Mouse (Mus musculus) gastrocnemius, postnatal 10 days (tissue): ENCODE data around the gene Gfi1b. TPM values are rescaled to one million over a fixed set of nuclear protein-coding genes. Genes with fewer than 3 reads are reported as not detected.
A peak's percentile ranks its signal among the peaks of the same experiment; 100 is the strongest.

ENCODE experiments used
- DNase-seq: peaks from one replicate; pipeline ENCODE4 v3.0.0; 2021; ENCODE audit warnings: mixed read lengths
- long read RNA-seq, 2 experiments: library from polyadenylated mRNA; stranded (forward); transcript quantifications; one replicate each; pipeline ENCODE4 v2.0.0; 2021
- total RNA-seq, 2 experiments: library from RNA; stranded (reverse); gene quantifications; 2 replicates each; pipeline ENCODE4 v1.2.3; 2021

Gene Gfi1b
- total RNA-seq: under 1 TPM in 1 of 2 experiments, not detected in 1; 0.79 TPM
- long read RNA-seq, experiment 1, partial matches to known transcripts: 0 of 1 reads
- long read RNA-seq, experiment 1, other reads (novel, unspliced or antisense): 0 of 1 reads
- long read RNA-seq, experiment 2: 0 reads

GRCm38 (mm10) chr2:28621664-28622171 is at the start of gene Gfi1b:
TSS of gene Gfi1b (minus strand) at chr2:28621982.
- no peak for DNase-seq

- DNase-seq: no peak
Observed at GRCm38 (mm10) chr2:28671438-28671837, 49.7 kb upstream of the Gfi1b start.

DNA sequence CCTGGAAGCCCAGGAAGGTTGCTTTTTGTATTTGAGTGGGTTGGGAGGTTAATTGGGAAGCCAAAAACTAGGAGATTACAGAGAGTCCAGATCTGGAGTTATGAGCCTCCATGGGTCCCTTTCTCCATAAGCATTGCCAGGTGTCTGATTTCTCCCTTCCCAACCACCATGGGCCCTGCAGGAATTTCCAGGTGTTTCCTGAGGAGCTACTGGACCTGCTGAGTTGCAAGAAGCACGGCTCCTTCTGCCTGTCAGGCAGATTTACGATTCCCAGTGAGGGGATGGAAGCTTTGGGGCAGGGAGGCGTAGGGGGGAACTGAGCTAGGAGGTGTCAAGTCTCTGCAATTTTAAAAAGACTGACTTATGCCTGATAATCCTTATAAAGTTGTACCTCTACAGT is 44.0 kb upstream of the Gfi1b start:
- DNase-seq: no peak

DNA sequence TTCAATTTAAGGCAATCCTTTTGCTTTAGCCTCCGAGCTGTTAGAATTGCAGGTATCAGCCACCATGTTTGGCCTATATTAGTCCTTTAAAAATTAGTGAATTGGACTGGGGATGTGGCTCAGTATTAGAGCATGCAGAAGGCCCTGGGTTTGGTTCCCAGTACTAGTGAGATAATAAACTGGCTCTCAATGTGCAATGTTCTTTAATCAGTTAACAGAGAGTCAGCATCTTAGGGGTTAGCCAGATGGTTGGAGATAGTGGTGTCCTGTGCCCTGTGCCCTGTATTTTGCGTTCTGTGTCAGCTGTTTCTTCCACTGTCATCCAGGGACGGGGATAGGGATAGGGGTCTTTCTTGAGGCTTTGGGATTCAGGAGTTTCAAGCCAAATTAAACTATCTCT is 41.1 kb upstream of the Gfi1b start:
- no peak for DNase-seq

GRCm38 (mm10) chr2:28656216-28656615 is 34.4 kb upstream of the Gfi1b start:
- no peak for DNase-seq

- DNase-seq: peak; percentile 13
Observed at GRCm38 (mm10) chr2:28654295-28654694, 32.5 kb upstream of the Gfi1b start.

DNA sequence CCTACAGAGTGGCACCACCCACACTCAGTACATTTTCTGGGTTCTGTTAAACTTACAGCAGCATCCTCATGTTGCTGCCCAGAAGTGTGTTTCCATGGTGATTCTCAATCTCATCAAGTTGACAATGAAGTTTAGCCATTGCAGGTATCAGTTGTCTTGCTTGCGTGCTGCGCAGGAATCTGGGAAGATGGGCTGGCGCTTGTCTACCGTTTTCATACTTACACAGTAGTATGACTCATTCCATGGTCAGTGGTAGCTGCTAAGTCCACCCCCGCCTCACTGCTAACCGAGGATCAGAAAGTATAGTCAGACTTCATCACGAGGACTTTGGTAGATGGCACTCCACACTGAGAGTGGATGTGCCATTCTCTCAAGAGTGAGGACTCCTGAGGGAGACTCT is 31.6 kb upstream of the Gfi1b start:
- DNase-seq: no peak

DNA sequence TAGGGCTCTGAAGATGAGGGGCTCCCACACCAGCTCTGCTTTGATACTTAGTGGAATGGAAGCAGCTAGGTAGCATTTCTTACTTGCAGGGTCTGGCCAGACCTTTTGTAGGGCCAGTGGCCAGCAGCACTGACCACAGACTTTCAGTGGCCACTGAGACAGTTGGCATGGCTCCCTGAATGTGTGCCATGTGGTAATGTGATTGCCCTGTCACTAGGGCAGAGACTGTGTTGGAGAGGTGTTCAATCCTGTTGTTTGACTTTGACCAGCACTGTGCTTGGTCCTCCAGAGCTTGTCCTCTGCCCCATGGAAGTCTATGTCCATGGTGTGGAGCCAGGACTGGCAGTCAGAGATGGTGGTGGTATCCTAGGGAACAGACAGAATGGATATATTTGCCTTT is 28.7 kb upstream of the Gfi1b start:
- DNase-seq: peak; percentile 17

- no peak for DNase-seq
Observed at GRCm38 (mm10) chr2:28643081-28643480, 21.3 kb upstream of the Gfi1b start.

DNA sequence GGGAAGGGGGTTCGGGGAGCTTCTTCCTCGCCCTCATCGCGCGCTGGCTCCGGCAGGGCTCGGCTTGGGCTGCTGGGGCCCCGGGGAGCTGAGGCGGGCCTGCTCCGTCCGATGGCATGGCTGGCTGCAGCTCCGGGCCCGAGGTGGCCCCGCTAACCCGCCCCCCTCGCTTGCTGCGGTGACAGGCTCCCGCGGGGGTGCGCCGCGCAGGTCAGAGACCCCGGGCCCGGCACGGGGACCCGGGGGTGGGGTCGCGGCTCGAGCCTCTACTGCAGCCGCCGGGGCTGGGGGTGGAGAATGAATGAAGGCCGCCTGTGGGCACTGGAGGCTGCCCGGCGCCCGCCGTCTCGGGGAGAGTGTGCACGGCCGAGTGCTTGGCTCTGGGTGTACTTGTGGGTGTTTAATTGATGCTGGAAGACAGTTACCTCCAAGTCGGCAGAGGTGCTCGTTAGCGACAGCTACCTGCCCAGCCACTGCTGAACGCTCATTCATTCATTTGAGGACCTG is 19.7 kb upstream of the Gfi1b start:
- DNase-seq: no peak

GRCm38 (mm10) chr2:28640461-28641424 is 19.0 kb upstream of the Gfi1b start, which contains the start of gene Tsc1:
TSS of gene Tsc1 (plus strand) at chr2:28641228.
- peak; percentile 93 for DNase-seq

GRCm38 (mm10) chr2:28639794-28640193 is 18.0 kb upstream of the Gfi1b start:
- peak; percentile 28 for DNase-seq

DNA sequence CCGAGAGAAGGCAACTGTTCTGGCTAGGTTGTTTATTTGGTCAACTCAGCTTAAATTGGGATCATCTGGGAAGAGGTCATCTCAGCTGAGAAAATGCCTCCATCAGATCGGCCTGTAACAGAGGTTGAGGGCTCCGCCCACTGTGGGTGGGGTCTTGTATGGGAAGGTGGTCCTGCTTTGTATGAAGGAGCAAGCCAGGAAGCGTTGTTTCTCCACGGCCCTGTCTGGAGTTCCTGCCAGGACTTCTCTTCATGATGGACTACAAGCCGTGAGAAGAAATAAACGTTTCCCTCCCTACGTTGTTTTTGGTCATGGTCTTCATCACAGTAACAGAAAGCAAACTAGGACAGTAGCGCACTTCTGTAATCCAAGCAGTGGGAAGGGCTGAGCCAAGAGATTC is 17.1 kb upstream of the Gfi1b start:
- no peak for DNase-seq

DNA sequence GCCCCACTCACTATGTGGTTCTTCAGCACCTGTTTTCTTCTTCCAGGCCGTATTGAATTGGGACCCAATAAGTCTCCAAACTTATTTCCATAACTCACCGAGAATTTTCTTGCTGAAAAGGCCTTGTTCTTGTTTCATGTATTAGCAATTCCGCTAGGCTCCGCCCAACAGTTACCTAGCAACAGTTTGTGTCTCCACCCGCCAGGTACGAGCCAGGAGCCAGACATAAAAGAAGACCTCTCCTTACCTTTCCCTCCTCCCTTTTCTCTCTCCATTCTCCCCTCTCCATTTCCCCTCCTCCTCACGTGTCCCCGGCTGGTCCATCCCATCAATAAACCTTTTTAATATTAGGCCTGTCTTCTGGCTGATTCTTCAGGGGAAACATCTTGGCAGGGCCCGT is 16.6 kb upstream of the Gfi1b start:
- no peak for DNase-seq

- no peak for DNase-seq
Observed at GRCm38 (mm10) chr2:28637106-28637845, 15.5 kb upstream of the Gfi1b start.

DNA sequence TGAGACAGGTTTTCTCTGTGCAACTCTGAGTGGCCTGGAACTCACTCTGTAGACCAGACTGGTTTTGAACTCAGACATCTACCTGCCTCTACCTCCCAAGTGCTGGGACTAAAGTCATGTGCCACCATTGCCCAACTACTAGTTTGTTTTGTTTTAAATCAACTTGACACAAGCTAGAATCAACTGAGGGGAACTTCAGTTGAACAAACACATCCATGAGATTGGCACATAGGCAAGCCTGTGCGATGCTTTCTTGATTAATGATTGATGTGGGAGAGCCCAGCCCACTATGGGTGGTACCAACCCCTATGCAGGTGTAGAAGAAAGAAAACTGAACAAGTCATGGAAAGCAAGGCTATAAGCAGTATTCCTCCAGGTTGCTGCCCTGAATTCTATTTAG is 13.4 kb upstream of the Gfi1b start:
- DNase-seq: no peak

DNA sequence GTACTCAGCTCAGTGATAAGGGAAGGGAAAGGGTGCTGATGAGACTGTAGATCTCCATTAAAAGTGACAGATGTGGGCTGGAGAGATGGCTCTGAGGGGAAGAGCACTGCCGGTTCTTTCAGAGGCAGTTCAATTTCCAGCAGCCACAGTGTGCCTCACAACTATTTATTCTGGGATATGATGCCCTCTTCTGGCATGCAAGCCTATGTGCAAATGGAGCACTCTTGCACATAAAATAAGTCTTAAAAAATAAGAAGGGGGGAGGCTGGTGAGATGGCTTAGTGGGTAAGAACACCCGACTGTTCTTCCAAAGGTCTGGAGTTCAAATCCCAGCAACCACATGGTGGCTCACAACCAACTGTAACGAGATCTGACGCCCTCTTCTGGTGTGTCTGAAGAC is 11.4 kb upstream of the Gfi1b start:
- DNase-seq: no peak

DNA sequence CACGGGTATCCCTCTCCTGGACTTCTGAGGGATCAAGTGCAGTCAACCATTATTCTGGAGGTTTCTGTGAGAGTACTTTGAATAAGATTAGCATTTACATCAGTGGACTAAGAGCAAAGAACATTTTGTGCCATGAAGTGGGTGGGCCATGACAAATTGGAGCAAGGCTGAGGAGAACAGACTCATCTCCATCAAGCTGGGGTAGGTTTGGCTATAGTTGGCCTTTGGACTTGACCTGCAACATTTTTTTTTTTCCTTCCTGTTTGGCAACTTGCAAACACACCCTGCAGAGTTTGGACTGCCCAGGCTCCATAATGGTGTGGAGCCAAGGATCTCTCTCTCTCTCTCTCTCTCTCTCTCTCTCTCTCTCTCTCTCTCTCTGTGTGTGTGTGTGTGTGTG is 10.8 kb upstream of the Gfi1b start:
- DNase-seq: no peak

DNA sequence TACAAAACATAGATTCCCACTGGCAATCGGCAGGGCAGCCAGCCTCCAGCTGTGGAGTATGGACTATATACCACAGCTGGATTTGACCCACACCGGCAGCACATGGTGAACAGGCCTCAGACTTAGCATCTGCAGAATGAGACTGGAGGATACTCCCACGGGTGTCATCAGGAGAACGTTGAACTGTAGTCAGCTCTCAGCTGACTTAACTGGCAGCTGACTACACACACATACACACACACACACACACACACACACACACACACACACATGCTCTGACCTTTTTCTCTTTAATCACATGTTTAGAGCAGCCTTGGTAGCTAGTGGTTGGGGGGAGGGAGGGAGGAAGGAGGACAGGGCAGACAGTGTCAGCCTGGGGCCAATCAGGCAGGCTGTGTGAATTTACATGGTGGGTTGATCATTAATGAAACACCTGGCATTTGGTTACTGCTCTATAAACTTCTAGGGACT is 8.2 kb upstream of the Gfi1b start:
- no peak for DNase-seq

DNA sequence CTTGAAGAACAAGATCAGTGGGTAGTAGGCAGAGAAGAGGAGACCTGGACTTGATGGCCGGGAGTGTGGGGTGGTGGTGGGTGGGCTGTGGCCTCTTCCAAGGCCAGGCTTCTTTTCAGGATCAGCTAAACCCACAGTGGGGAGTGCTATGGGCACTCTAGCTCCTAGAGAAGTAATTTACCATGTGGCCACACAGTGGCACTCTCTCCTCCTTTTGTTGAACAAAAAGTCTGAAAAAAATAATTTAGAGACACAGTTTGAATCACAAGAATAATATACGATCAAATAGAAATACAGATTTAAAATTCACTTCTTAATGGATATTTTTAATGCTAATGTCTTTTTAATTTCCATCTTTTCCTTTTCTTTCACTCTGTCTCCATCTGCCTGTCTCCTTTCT is 6.3 kb upstream of the Gfi1b start:
- no peak for DNase-seq

DNA sequence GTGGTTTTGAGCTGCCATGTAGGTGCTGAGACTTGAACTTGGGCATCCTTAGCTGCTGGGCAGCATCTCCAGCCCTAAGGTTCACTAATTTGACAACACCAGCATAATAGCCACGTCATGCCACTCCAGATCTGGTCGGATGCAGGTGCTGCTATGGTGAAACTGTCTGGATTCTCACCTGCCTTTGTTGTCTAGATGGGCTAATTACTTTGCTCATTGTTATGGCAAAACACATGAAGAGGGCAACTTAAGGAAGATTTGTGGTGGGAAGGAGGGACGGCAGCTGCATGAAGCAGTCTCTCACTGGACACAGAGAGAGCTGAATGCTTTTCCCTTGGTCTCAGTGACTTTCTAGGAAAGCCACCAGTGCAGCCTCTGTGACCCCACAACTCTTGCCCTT is 4.3 kb upstream of the Gfi1b start:
- DNase-seq: no peak

DNA sequence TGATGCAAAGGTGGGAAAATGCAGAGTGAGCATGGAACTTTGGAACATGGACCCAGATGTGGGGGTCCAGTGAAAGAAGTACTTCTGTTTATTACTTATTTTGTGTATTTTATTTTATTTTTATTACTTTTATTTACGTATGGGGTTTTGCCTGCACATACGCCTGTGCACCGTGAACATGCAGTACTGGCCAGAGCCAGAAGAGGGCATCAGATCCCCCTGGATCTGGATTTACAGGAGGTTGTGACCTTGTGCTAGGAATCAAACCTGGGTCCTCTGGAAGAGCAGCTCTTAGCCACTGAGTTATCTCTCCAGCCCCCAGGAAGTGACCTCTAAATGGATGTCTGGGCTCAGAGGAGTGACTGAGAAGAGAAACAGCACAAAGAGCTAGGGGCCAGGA is 3.1 kb upstream of the Gfi1b start:
- no peak for DNase-seq
